Mouse (Mus musculus) forebrain, embryonic 12.5 days (tissue): Measurements from ENCODE around the gene Pde4c. TPM values are rescaled to one million over a fixed set of nuclear protein-coding genes. Genes with fewer than 3 reads are reported as not detected.
A peak's percentile ranks its signal among the peaks of the same experiment; 100 is the strongest.

Experiments
- ATAC-seq: fragments of 200-750 bp; cut with Nextera tagmentation; 2 replicates; pipeline ENCODE4 v1.8.0; 2017; ENCODE audit warnings: moderate TSS enrichment; ENCODE audit not compliant: low FRiP score
- H3K27ac ChIP-seq: fragments of 300-500 bp; sonication (generic); 2 replicates; pipeline ENCODE4 v1.5.1; 2016; ENCODE audit warnings: mild to moderate bottlenecking
- H3K27me3 ChIP-seq: fragments of 300-500 bp; sonication (generic); 2 replicates; pipeline ENCODE4 v1.6.1; 2016; ENCODE audit warnings: mild to moderate bottlenecking
- H3K36me3 ChIP-seq: fragments of 300-500 bp; sonication (generic); replicated peaks from 2 replicates; pipeline ENCODE4 v1.6.1; 2016; ENCODE audit warnings: mild to moderate bottlenecking
- H3K4me1 ChIP-seq: fragments of 300-500 bp; sonication (generic); 2 replicates; pipeline ENCODE4 v1.6.1; 2016
- H3K4me2 ChIP-seq: fragments of 300-500 bp; sonication (generic); 2 replicates; pipeline ENCODE4 v1.6.1; 2016; ENCODE audit warnings: mild to moderate bottlenecking, moderate library complexity
- H3K4me3 ChIP-seq: fragments of 300-500 bp; sonication (generic); replicated peaks from 2 replicates; pipeline ENCODE4 v1.5.1; 2016; ENCODE audit warnings: mild to moderate bottlenecking
- H3K9ac ChIP-seq: fragments of 300-500 bp; sonication (generic); 2 replicates; pipeline ENCODE4 v1.6.1; 2016; ENCODE audit warnings: mild to moderate bottlenecking
- H3K9me3 ChIP-seq: fragments of 300-500 bp; sonication (generic); 2 replicates; pipeline ENCODE4 v1.6.1; 2016
- WGBS: fragments of 180-500 bp; shearing (Covaris S2); methylation state at CpG from one replicate; pipeline ENCODE4 v1.1.7; 2016; 5-methylcytosine and 5-hydroxymethylcytosine counted together
- polyA plus RNA-seq: library from polyadenylated mRNA; unstranded; fragments of >200 nt; fragmentation: Nextera tagmentation; extraction: Ambion mirVana; gene quantifications from 2 replicates; pipeline ENCODE4 v1.2.1, GENCODE M21; 2016

The Pde4c gene
- polyA plus RNA-seq: 0.14 and 0.17 TPM in 2 replicates

- Histone ChIP-seq H3K4me2 (no peak within 1 kb of the TSS), H3K36me3 (no peaks in the 10 kb centered on the region), H3K27me3 (peaks cover 43% of the 10 kb centered on the region), H3K4me1 (0 out of 2 replicates have a peak, but pooled peaks cover 3% of the 10 kb centered on the region), H3K27ac (no peak within 1 kb of the TSS), H3K4me3 (no peak within 1 kb of the TSS), H3K9me3 (no peaks in the 10 kb centered on the region), H3K9ac (no peak within 1 kb of the TSS)
- WGBS: 72% methylated on average over 7 of the region's 7 CpGs
- ATAC-seq: no peak
These were observed at the start of gene Pde4c for GRCm38 (mm10) chr8:70723486-70724210. Pde4c (plus strand) TSS chr8:70723720.

GRCm38 (mm10) chr8:70674109-70674508 lies 49.4 kb upstream of the Pde4c start:
- Histone ChIP-seq H3K9me3 (no peaks in the 10 kb centered on the region), H3K36me3 (peaks cover 25% of the 10 kb centered on the region), H3K9ac (peak overlapping the region; percentile 65), H3K27me3 (no peaks in the 10 kb centered on the region), H3K27ac (peak overlapping the region; percentile 94), H3K4me3 (peak overlapping the region; percentile 62), H3K4me2 (peak overlapping the region; percentile 65), H3K4me1 (peaks cover 19% of the 10 kb centered on the region)
- 91% methylated on average over 3 of the region's 3 CpGs for WGBS
- 0 out of 2 replicates have a peak, but pooled peaks have one; percentile 7 for ATAC-seq

GRCm38 (mm10) chr8:70674716-70675115 lies 48.8 kb upstream of the Pde4c start:
- no peak overlapping the region for H3K27ac ChIP-seq

DNA sequence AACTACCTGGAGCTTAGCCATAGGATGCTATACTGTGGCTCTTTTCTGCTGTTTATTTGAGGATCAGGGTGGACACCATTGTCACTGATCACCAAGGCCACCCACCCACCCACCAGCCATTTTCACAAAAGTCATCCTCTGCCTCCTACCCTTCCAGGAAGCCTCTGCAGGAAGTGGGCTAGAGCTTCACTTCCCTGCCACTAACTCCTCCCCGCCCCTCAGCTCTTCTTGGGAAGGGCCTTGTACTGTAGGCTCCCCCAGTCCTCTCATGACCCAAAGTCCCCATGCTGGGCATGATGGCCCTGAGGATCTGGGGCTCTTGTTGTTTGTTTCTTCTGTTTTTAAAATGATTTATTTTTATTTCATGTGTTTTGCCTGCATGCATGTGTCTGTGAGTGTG lies 48.2 kb upstream of the Pde4c start:
- H3K9ac ChIP-seq: no peak overlapping the region
- no peak overlapping the region for H3K4me3 ChIP-seq
- ATAC-seq: no peak
- no peaks in the 10 kb centered on the region for H3K9me3 ChIP-seq
- H3K36me3 ChIP-seq: peaks cover 34% of the 10 kb centered on the region
- no peak overlapping the region for H3K4me2 ChIP-seq
- no peak overlapping the region for H3K27ac ChIP-seq
- 95% methylated on average over 1 of the region's 1 CpGs for WGBS
- no peaks in the 10 kb centered on the region for H3K27me3 ChIP-seq
- peaks cover 19% of the 10 kb centered on the region for H3K4me1 ChIP-seq

More at GRCm38 (mm10) chr8:70674716-70675115, 48.8 kb upstream of the Pde4c start:
- no peaks in the 10 kb centered on the region for H3K27me3 ChIP-seq
- peak overlapping the region; percentile 65 for H3K4me2 ChIP-seq
- ATAC-seq: no peak
- 86% methylated on average over 4 of the region's 4 CpGs for WGBS
- peak overlapping the region; percentile 65; the same call in 1 of the 2 replicates for H3K9ac ChIP-seq
- no peak overlapping the region for H3K4me3 ChIP-seq
- peaks cover 19% of the 10 kb centered on the region for H3K4me1 ChIP-seq
- H3K9me3 ChIP-seq: no peaks in the 10 kb centered on the region
- H3K36me3 ChIP-seq: peaks cover 31% of the 10 kb centered on the region

- Histone ChIP-seq H3K4me3 (no peak overlapping the region), H3K27me3 (no peaks in the 10 kb centered on the region), H3K4me1 (peaks cover 24% of the 10 kb centered on the region), H3K9me3 (no peaks in the 10 kb centered on the region), H3K36me3 (peaks cover 34% of the 10 kb centered on the region), H3K4me2 (no peak overlapping the region), H3K9ac (no peak overlapping the region), H3K27ac (peak overlapping the region; percentile 25; the same call in 1 of the 2 replicates)
- ATAC-seq: no peak
- WGBS: 95% methylated on average over 15 of the region's 15 CpGs
These were observed 46.0 kb upstream of the Pde4c start for GRCm38 (mm10) chr8:70677451-70678080.

- Histone ChIP-seq H3K4me2 (no peak overlapping the region), H3K4me1 (peaks cover 20% of the 10 kb centered on the region), H3K4me3 (no peak overlapping the region), H3K27me3 (no peaks in the 10 kb centered on the region), H3K36me3 (peaks cover 34% of the 10 kb centered on the region), H3K9me3 (no peaks in the 10 kb centered on the region), H3K9ac (no peak overlapping the region), H3K27ac (no peak overlapping the region)
- ATAC-seq: no peak
These were observed 44.8 kb upstream of the Pde4c start for GRCm38 (mm10) chr8:70678679-70679078.

GRCm38 (mm10) chr8:70679404-70679803 lies 44.1 kb upstream of the Pde4c start:
- peaks cover 14% of the 10 kb centered on the region for H3K4me1 ChIP-seq
- no peaks in the 10 kb centered on the region for H3K9me3 ChIP-seq
- no peak overlapping the region for H3K27ac ChIP-seq
- ATAC-seq: no peak
- 94% methylated on average over 4 of the region's 4 CpGs for WGBS
- no peak overlapping the region for H3K4me3 ChIP-seq
- H3K9ac ChIP-seq: no peak overlapping the region
- H3K4me2 ChIP-seq: no peak overlapping the region
- H3K27me3 ChIP-seq: no peaks in the 10 kb centered on the region
- peaks cover 34% of the 10 kb centered on the region for H3K36me3 ChIP-seq

GRCm38 (mm10) chr8:70680039-70680438 lies 43.5 kb upstream of the Pde4c start:
- H3K4me1 ChIP-seq: peaks cover 8% of the 10 kb centered on the region; the same call in 1 of the 2 replicates
- H3K4me3 ChIP-seq: no peak overlapping the region
- H3K9ac ChIP-seq: no peak overlapping the region
- no peaks in the 10 kb centered on the region for H3K9me3 ChIP-seq
- ATAC-seq: no peak
- H3K27ac ChIP-seq: no peak overlapping the region
- H3K4me2 ChIP-seq: no peak overlapping the region
- 93% methylated on average over 3 of the region's 3 CpGs for WGBS
- H3K36me3 ChIP-seq: peaks cover 34% of the 10 kb centered on the region
- H3K27me3 ChIP-seq: no peaks in the 10 kb centered on the region

DNA sequence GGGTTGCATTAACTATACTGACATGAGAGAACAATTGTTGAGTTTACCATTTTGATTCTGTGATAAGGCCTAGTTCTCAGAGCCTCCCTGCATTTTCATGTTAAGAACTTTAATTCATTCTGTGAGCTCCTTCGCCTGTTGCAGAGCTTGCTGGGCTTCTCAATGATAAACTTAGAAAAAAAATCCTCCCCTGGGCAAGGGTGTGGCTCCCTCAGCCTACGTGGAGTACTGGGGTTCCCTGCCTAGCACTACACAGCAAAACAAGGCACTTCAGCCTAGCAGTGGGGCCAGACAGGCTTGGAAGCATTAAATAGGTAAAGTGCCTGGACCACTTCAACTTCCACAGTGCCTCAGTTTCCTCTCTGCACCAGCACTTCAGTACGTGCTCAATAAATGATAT lies 42.1 kb upstream of the Pde4c start:
- H3K36me3 ChIP-seq: peaks cover 32% of the 10 kb centered on the region
- no peak overlapping the region for H3K4me2 ChIP-seq
- no peaks in the 10 kb centered on the region for H3K9me3 ChIP-seq
- H3K27me3 ChIP-seq: no peaks in the 10 kb centered on the region
- H3K27ac ChIP-seq: no peak overlapping the region
- WGBS: 82% methylated on average over 3 of the region's 3 CpGs
- no peak for ATAC-seq
- peaks cover 6% of the 10 kb centered on the region; the same call in 1 of the 2 replicates for H3K4me1 ChIP-seq
- H3K4me3 ChIP-seq: no peak overlapping the region
- H3K9ac ChIP-seq: no peak overlapping the region

- Histone ChIP-seq H3K27ac (no peak overlapping the region), H3K4me1 (peaks cover 6% of the 10 kb centered on the region; the same call in 1 of the 2 replicates), H3K36me3 (peaks cover 28% of the 10 kb centered on the region), H3K9me3 (no peaks in the 10 kb centered on the region), H3K9ac (no peak overlapping the region), H3K4me2 (peak overlapping the region; percentile 30), H3K4me3 (no peak overlapping the region; the same call in 1 of the 2 replicates), H3K27me3 (no peaks in the 10 kb centered on the region)
- ATAC-seq: no peak
- 12% methylated on average over 19 of the region's 19 CpGs for WGBS
These were observed 41.3 kb upstream of the Pde4c start for GRCm38 (mm10) chr8:70682193-70682592.

DNA sequence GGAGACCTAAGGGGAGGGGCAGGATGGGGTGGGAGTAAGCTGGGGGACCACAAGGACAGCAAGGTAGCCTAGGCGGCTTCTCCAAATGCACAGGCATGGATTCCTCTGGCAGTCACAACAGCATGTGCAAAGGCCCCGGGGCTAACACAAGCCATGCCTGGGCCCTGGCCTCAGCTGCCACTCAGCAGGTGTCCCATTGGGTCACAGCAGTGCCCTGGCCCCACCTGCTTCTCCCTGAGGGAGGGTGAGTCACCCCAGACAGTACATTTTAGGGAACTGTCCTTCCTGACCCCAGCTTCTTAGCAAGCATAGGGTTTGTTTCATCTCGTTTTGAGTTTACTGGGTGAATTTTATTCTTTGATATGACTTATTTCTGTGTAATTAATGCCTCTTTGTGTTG lies 40.8 kb upstream of the Pde4c start:
- no peak overlapping the region for H3K4me2 ChIP-seq
- 74% methylated on average over 3 of the region's 3 CpGs for WGBS
- H3K27me3 ChIP-seq: no peaks in the 10 kb centered on the region
- H3K9ac ChIP-seq: no peak overlapping the region
- H3K9me3 ChIP-seq: no peaks in the 10 kb centered on the region
- no peak for ATAC-seq
- peaks cover 6% of the 10 kb centered on the region; the same call in 1 of the 2 replicates for H3K4me1 ChIP-seq
- H3K36me3 ChIP-seq: peaks cover 24% of the 10 kb centered on the region
- no peak overlapping the region for H3K4me3 ChIP-seq
- H3K27ac ChIP-seq: no peak overlapping the region

GRCm38 (mm10) chr8:70684291-70684690 lies 39.2 kb upstream of the Pde4c start:
- no peak overlapping the region for H3K9ac ChIP-seq
- H3K4me2 ChIP-seq: no peak overlapping the region
- WGBS: 45% methylated on average over 7 of the region's 7 CpGs

More at GRCm38 (mm10) chr8:70684291-70684690, 39.2 kb upstream of the Pde4c start:
- Histone ChIP-seq H3K4me1 (peaks cover 6% of the 10 kb centered on the region; the same call in 1 of the 2 replicates), H3K4me3 (no peak overlapping the region), H3K36me3 (peaks cover 8% of the 10 kb centered on the region), H3K9me3 (no peaks in the 10 kb centered on the region), H3K27ac (no peak overlapping the region), H3K27me3 (no peaks in the 10 kb centered on the region)
- peak; percentile 50; the same call in 1 of the 2 replicates for ATAC-seq
